In genomic region chr17:34031465-34032173, GRCm38 (mm10) we compare ENCODE assay signal across 8 mouse cellular contexts. TPM values are rescaled to one million over a fixed set of nuclear protein-coding genes. Genes with fewer than 3 reads are reported as not detected.
DNase-seq lines count a peak whose midpoint lies in the region; ATAC-seq lines count a peak whose summit lies in the region.

Slc39a7 (minus strand) TSS chr17:34031682.
Rxrb (plus strand) TSS chr17:34031812.

- WGBS in hindbrain, embryonic 16.5 days = under 1% methylated on average over 80 of the region's 88 CpGs
- WGBS in macrophage (ENCODE audit: missing documents) = 1% methylated on average over 73 of the region's 88 CpGs

- H3K4me2 ChIP-seq in hindbrain, embryonic 16.5 days (ENCODE audit: low read length) = peak within 1 kb of the TSS; percentile 97

- H3K79me2 ChIP-seq in macrophage (ENCODE audit: inconsistent target) = peaks cover 28% of the 10 kb centered on the region

- peak; percentile 85 for ATAC-seq in hindbrain, embryonic 16.5 days

- peak within 1 kb of the TSS; percentile 98 for H3K27ac ChIP-seq in hindbrain, embryonic 16.5 days (ENCODE audit: low read depth, low read length)
- peak within 1 kb of the TSS; percentile 92 for H3K27ac ChIP-seq in macrophage

- no peaks in the 10 kb centered on the region for H3K9me3 ChIP-seq in hindbrain, embryonic 16.5 days (ENCODE audit: control insufficient read depth, low read length)

- peaks cover 34% of the 10 kb centered on the region for H3K36me3 ChIP-seq in hindbrain, embryonic 16.5 days (ENCODE audit: control insufficient read depth, insufficient read depth, low read length)
- peaks cover 34% of the 10 kb centered on the region for H3K36me3 ChIP-seq in macrophage (ENCODE audit: inconsistent target)

- DNase-seq in WW6 (ENCODE audit: low read depth, low spot score) = peak; percentile 94
- peak; percentile 99 to 100 for DNase-seq in cerebellum, postnatal 4 days (ENCODE audit: low spot score in 2 of 2)
- DNase-seq in gastrocnemius, adult 18-20 months (ENCODE audit: low spot score) = peak; percentile 98
- peak; percentile 97 to 98 for DNase-seq in left cerebral cortex, adult 18-20 months (ENCODE audit: low spot score in 2 of 2)
- DNase-seq in right cerebral cortex, adult 18-20 months = peak; percentile 97
- peak; percentile 99 for DNase-seq in urinary bladder, postnatal 10 days (ENCODE audit: low spot score)

- H3K9ac ChIP-seq in hindbrain, embryonic 16.5 days (ENCODE audit: low read depth, low read length) = peak within 1 kb of the TSS; percentile 95

- no peaks in the 10 kb centered on the region for H3K27me3 ChIP-seq in hindbrain, embryonic 16.5 days (replicated peaks; ENCODE audit: control insufficient read depth, insufficient read depth, low read length)

- H3K4me3 ChIP-seq in hindbrain, embryonic 16.5 days (ENCODE audit: low read length) = peak within 1 kb of the TSS; percentile 90
- peak within 1 kb of the TSS; percentile 96 for H3K4me3 ChIP-seq in macrophage (ENCODE audit: inconsistent target)

- H3K4me1 ChIP-seq in hindbrain, embryonic 16.5 days (ENCODE audit: control insufficient read depth, insufficient read depth, low read depth, low read length) = peaks cover 48% of the 10 kb centered on the region

RNA-seq across cellular contexts. Expression of gene Slc39a7, which starts in this region (rescaled TPM):
- 10 to 100 TPM; 41.0 to 50.2 TPM for total RNA-seq in gastrocnemius, adult 18-20 months (2021)
- 180 and 186 TPM in 2 replicates for polyA plus RNA-seq in hindbrain, embryonic 16.5 days (2015; fragmentation: Nextera tagmentation; extraction: Ambion mirVana)
- total RNA-seq in left cerebral cortex, adult 18-20 months (2021) = 100 to 1,000 TPM in 1 of 2 experiments, 10 to 100 TPM in 1; 96.1 to 101 TPM
- 100 to 1,000 TPM in 3 of 26 experiments, 10 to 100 TPM in 23; 49.7 to 112 (median 78.2) TPM for total RNA-seq in macrophage (2018; cell fraction: chromatin; rRNA removed)
- total RNA-seq in macrophage (2018; cell fraction: cytosol; rRNA removed) = 100 to 1,000 TPM in 18 of 26 experiments, 10 to 100 TPM in 8; 68.6 to 145 (median 112) TPM
- 100 to 1,000 TPM in 23 of 26 experiments, 10 to 100 TPM in 3; 68.0 to 195 (median 139) TPM for total RNA-seq in macrophage (2018; cell fraction: nucleus; rRNA removed)
- 67.7 to 120 TPM (median 117 TPM) in 3 replicates for polyA plus RNA-seq in macrophage (2018)

RNA-seq across cellular contexts. Expression of gene Rxrb, which starts in this region (rescaled TPM):
- total RNA-seq in gastrocnemius, adult 18-20 months (2021) = 10 to 100 TPM; 34.9 to 37.0 TPM
- 53.3 and 54.1 TPM in 2 replicates for polyA plus RNA-seq in hindbrain, embryonic 16.5 days (2015; fragmentation: Nextera tagmentation; extraction: Ambion mirVana)
- 10 to 100 TPM; 80.6 to 84.1 TPM for total RNA-seq in left cerebral cortex, adult 18-20 months (2021)
- 100 to 1,000 TPM in 1 of 26 experiments, 10 to 100 TPM in 25; 23.5 to 101 (median 45.8) TPM for total RNA-seq in macrophage (2018; cell fraction: chromatin; rRNA removed)
- total RNA-seq in macrophage (2018; cell fraction: cytosol; rRNA removed) = 10 to 100 TPM; 14.5 to 38.3 (median 25.9) TPM
- total RNA-seq in macrophage (2018; cell fraction: nucleus; rRNA removed) = 10 to 100 TPM; 18.8 to 62.7 (median 32.1) TPM
- polyA plus RNA-seq in macrophage (2018) = 15.5 to 33.4 TPM (median 20.0 TPM) in 3 replicates

Comparison
In these comparisons a context has a peak if more than half of its experiments do, and no peak if none do; other contexts are left out.
1. Peak in every context shown above with its lines: DNase-seq, ATAC-seq, H3K4me3 ChIP-seq and H3K27ac ChIP-seq.